Mouse (Mus musculus) c-Kit-positive CD71-positive TER-119-negative erythroid progenitor cells, embryonic 14.5 days (primary cell): ENCODE measurements at regions not wholly inside any gene's neighbourhood (a gene's known extent, or its start where the extent isn't known, plus 50 kb on each side); places are given as distances from the start of the nearest gene placed in this dataset.

ENCODE experiments used
- DNase-seq: peaks from one replicate; pipeline ENCODE4 v3.0.0-alpha.2; 2013; ENCODE audit warnings: low read depth

- no peak for DNase-seq
Observed at GRCm38 (mm10) chr4:55815832-55816231, 283.6 kb upstream of the Klf4 start.

- DNase-seq, result no peak
Observed at GRCm38 (mm10) chr4:55812846-55813245, 280.6 kb upstream of the Klf4 start.

GRCm38 (mm10) chr4:55811656-55812055, 279.4 kb upstream of the Klf4 start:
- DNase-seq, result no peak

GRCm38 (mm10) chr4:55808501-55808900, 276.2 kb upstream of the Klf4 start:
- no peak for DNase-seq

- no peak for DNase-seq
Observed at GRCm38 (mm10) chr4:55806799-55807198, 274.5 kb upstream of the Klf4 start.

GRCm38 (mm10) chr4:55805255-55806051, 273.2 kb upstream of the Klf4 start:
- DNase-seq, result no peak

GRCm38 (mm10) chr4:55802101-55802500, 269.8 kb upstream of the Klf4 start:
- DNase-seq, result no peak

- DNase-seq, result no peak
Observed at GRCm38 (mm10) chr4:55798099-55798498, 265.8 kb upstream of the Klf4 start.

- DNase-seq, result no peak
Observed at GRCm38 (mm10) chr4:55781329-55781847, 249.1 kb upstream of the Klf4 start.

GRCm38 (mm10) chr4:55779581-55779980, 247.3 kb upstream of the Klf4 start:
- DNase-seq, result no peak

- no peak for DNase-seq
Observed at GRCm38 (mm10) chr4:55775858-55776257, 243.6 kb upstream of the Klf4 start.

- DNase-seq, result no peak
Observed at GRCm38 (mm10) chr4:55774571-55774970, 242.3 kb upstream of the Klf4 start.

- no peak for DNase-seq
Observed at GRCm38 (mm10) chr4:55769656-55770055, 237.4 kb upstream of the Klf4 start.

GRCm38 (mm10) chr4:55768325-55768724, 236.1 kb upstream of the Klf4 start:
- DNase-seq, result no peak

- no peak for DNase-seq
Observed at GRCm38 (mm10) chr4:55767133-55767532, 234.9 kb upstream of the Klf4 start.

- no peak for DNase-seq
Observed at GRCm38 (mm10) chr4:55765780-55766179, 233.5 kb upstream of the Klf4 start.

- DNase-seq, result no peak
Observed at GRCm38 (mm10) chr4:55763112-55763511, 230.8 kb upstream of the Klf4 start.

- DNase-seq, result no peak
Observed at GRCm38 (mm10) chr4:55762389-55762788, 230.1 kb upstream of the Klf4 start.

- no peak for DNase-seq
Observed at GRCm38 (mm10) chr4:55757148-55757927, 225.1 kb upstream of the Klf4 start.

- no peak for DNase-seq
Observed at GRCm38 (mm10) chr4:55749949-55750600, 217.8 kb upstream of the Klf4 start.

GRCm38 (mm10) chr4:55741355-55741754, 209.1 kb upstream of the Klf4 start:
- DNase-seq, result no peak

GRCm38 (mm10) chr4:55740062-55740461, 207.8 kb upstream of the Klf4 start:
- DNase-seq, result no peak

- DNase-seq, result no peak
Observed at GRCm38 (mm10) chr4:55738714-55739113, 206.4 kb upstream of the Klf4 start.
